Mouse (Mus musculus) left cerebral cortex, postnatal 14 days (tissue): Measurements from ENCODE around the gene Foxo6. TPM values are rescaled to one million over a fixed set of nuclear protein-coding genes. Genes with fewer than 3 reads are reported as not detected.

Experiments
- DNase-seq, 2 experiments: peaks; one replicate each; pipeline ENCODE4 v3.0.0; 2021 to 2022; ENCODE audit warnings: low spot score in 2 of 2, mixed read lengths in 1 of 2
- intact Hi-C: fragments of 180-260 bp; cut with DNase I; formaldehyde crosslinking; loops from one replicate; pipeline ENCODE4 v1.15.1; 2025
- total RNA-seq, 2 experiments: library from RNA; stranded (reverse); gene quantifications; 2 replicates each; pipeline ENCODE4 v1.2.3; 2021

Foxo6 gene
- total RNA-seq, 2 experiments from 2014 or later, result 14.7 to 22.4 TPM

GRCm38 (mm10) chr4:120264105-120264504, 23.0 kb downstream of the Foxo6 start:
- no peak for DNase-seq
- intact Hi-C loops, result no loop called here

GRCm38 (mm10) chr4:120262726-120263125, 24.4 kb downstream of the Foxo6 start:
- DNase-seq, result no peak
- intact Hi-C loops, result no loop called here

GRCm38 (mm10) chr4:120262206-120262605, 24.9 kb downstream of the Foxo6 start:
- no peak for DNase-seq
- intact Hi-C loops, result no loop called here

- DNase-seq, result peak; percentile 72 to 74
- intact Hi-C loops, result no loop called here
Measured at GRCm38 (mm10) chr4:120259356-120260181, 27.6 kb downstream of the Foxo6 start.

GRCm38 (mm10) chr4:120248800-120249261, 38.3 kb downstream of the Foxo6 start:
- intact Hi-C loops, result no loop called here
- DNase-seq, result peak; percentile 65 to 76

GRCm38 (mm10) chr4:120247412-120247811, 39.7 kb downstream of the Foxo6 start:
- intact Hi-C loops, result no loop called here
- no peak for DNase-seq

- no peak for DNase-seq
- intact Hi-C loops, result no loop called here
Measured at GRCm38 (mm10) chr4:120246086-120246485, 41.1 kb downstream of the Foxo6 start.

- peak; percentile 80 to 83 for DNase-seq
- intact Hi-C loops, result no loop called here
Measured at GRCm38 (mm10) chr4:120242783-120243262, 44.3 kb downstream of the Foxo6 start.

GRCm38 (mm10) chr4:120241106-120241505, 46.0 kb downstream of the Foxo6 start:
- no peak for DNase-seq
- intact Hi-C loops, result no loop called here

GRCm38 (mm10) chr4:120239419-120239818, 47.7 kb downstream of the Foxo6 start:
- intact Hi-C loops, result no loop called here
- DNase-seq, result no peak

- intact Hi-C loops, result loop anchor here (5.0 kb wide), 1 partner anchor 54 kb away; the partner anchor contains the start of gene Foxo6
Measured at GRCm38 (mm10) chr4:120233243-120233642, 53.9 kb downstream of the Foxo6 start.

GRCm38 (mm10) chr4:120232541-120232940, 54.6 kb downstream of the Foxo6 start:
- intact Hi-C loops, result loop anchor here (5.0 kb wide), 1 partner anchor 55 kb away; the partner anchor contains the start of gene Foxo6

More at GRCm38 (mm10) chr4:120233243-120233642, 53.9 kb downstream of the Foxo6 start:
- DNase-seq, result no peak

GRCm38 (mm10) chr4:120231982-120232381, 55.2 kb downstream of the Foxo6 start:
- intact Hi-C loops, result loop anchor here (5.0 kb wide), 1 partner anchor 55 kb away; the partner anchor contains the start of gene Foxo6
- DNase-seq, result no peak

More at GRCm38 (mm10) chr4:120232541-120232940, 54.6 kb downstream of the Foxo6 start:
- DNase-seq, result no peak

- intact Hi-C loops, result loop anchor here (5.0 kb wide), 1 partner anchor 57 kb away; the partner anchor contains the start of gene Foxo6
- peak; percentile 76 to 85 for DNase-seq
Measured at GRCm38 (mm10) chr4:120230256-120230649, 56.9 kb downstream of the Foxo6 start.

- no peak for DNase-seq
- intact Hi-C loops, result loop anchor here (5.0 to 10.0 kb wide), 2 partner anchors 58 to 305 kb away; partner anchors contain the start of genes Foxo6 and Slfnl1
Measured at GRCm38 (mm10) chr4:120229505-120230255, 57.5 kb downstream of the Foxo6 start.

GRCm38 (mm10) chr4:120228613-120229012, 58.5 kb downstream of the Foxo6 start:
- intact Hi-C loops, result loop anchor here (10.0 kb wide), 1 partner anchor 306 kb away; the partner anchor contains the start of gene Slfnl1
- DNase-seq, result no peak

GRCm38 (mm10) chr4:120227224-120227623, 59.9 kb downstream of the Foxo6 start:
- no peak for DNase-seq
- intact Hi-C loops, result loop anchor here (2.0 to 10.0 kb wide), 2 partner anchors 142 to 308 kb away; partner anchors contain the start of gene Slfnl1

- DNase-seq, result no peak
- intact Hi-C loops, result loop anchor here (2.0 to 10.0 kb wide), 2 partner anchors 142 to 308 kb away; partner anchors contain the start of gene Slfnl1
Measured at GRCm38 (mm10) chr4:120226682-120227081, 60.5 kb downstream of the Foxo6 start.

GRCm38 (mm10) chr4:120225135-120225780, 61.9 kb downstream of the Foxo6 start:
- intact Hi-C loops, result loop anchor here (1.0 to 10.0 kb wide), 2 partner anchors 98 to 310 kb away; partner anchors contain the start of gene Slfnl1
- DNase-seq, result peak; percentile 72 to 78
